Mouse (Mus musculus) stomach, postnatal 0 days (tissue): Measurements from ENCODE around the gene Otx1.

Source experiments
- CTCF ChIP-seq: IDR thresholded peaks from 2 replicates; pipeline ENCODE4 v1.5.1; 2016; ENCODE audit warnings: antibody characterized with exemption, low read depth, mild to moderate bottlenecking, moderate library complexity
- EP300 ChIP-seq: optimal IDR thresholded peaks from 2 replicates; pipeline ENCODE3; 2016; ENCODE audit warnings: antibody characterized with exemption

GRCm38 (mm10) chr11:22020602-22021001 lies 17.9 kb upstream of the Otx1 start:
- TF ChIP-seq CTCF (no peak), EP300 (no peak)
